Mouse (Mus musculus) bone marrow, adult 2 months (tissue): Measurements from ENCODE around the gene Eif1b.

Experiments used
- CTCF ChIP-seq: fragments of 200-500 bp; IDR thresholded peaks from 2 replicates; pipeline ENCODE4 v1.5.1; 2011; ENCODE audit warnings: low read length, control low read depth; ENCODE audit not compliant: control insufficient read depth, insufficient read depth
- POLR2A ChIP-seq: fragments of 200-500 bp; IDR thresholded peaks from 2 replicates; pipeline ENCODE4 v1.6.1; 2011; ENCODE audit warnings: low read depth, mild to moderate bottlenecking, control low read depth, low read length, borderline replicate concordance; ENCODE audit not compliant: control insufficient read depth

DNA sequence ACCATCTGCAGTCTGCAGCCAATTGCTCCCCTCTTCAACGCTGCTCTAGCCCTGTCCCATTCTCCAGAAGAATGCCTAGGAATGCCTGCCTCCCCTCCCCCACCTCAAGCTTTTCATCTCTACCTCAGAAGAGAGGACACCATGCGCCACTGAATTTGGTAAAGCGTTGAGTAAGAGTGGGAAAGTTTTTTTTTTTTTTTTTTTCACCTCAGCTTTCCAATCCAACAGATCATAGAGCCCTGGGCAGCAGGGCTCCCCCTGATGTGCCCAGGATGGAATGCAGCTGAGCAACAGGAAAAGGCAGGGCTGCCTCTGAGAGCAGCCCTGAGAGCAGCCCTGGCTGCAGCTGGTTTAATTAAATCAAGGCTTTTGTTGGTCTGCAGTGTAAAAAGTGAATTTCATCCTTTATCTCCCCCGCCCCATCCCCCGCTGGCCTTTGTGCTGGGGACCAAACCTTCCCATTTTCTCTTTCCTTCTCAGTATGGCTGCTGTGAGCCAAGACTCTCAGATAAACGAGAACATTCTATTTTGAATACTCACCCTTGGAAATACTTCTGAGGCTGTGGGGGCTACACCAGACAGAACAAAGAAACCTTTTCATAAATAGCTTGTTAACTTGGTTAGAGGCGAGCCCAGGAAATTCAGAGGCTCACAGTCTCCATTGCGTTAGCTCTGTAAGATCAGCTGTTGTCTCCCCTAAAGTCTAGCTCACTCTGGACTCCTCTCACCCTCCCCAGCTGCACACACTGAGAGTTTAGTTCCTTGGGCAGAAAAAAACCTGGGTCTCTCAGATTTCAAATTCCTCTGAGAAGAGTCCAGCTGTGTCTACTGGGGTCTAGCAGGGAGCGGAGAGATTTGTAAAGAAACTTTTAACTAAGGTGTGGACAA, 36.0 kb upstream of the Eif1b start:
- TF ChIP-seq CTCF = no peak
- TF ChIP-seq POLR2A = no peak
